Mouse (Mus musculus) MEL (cell line): ENCODE data around the gene Atxn2. TPM values are rescaled to one million over a fixed set of nuclear protein-coding genes. Genes with fewer than 3 reads are reported as not detected.

Source experiments
- DNase-seq: peaks from one replicate; pipeline ENCODE4 v3.0.0; 2011; ENCODE audit warnings: low read depth, low spot score
- H3K27ac ChIP-seq: 2 replicates; pipeline ENCODE4 v1.5.1; 2012; ENCODE audit warnings: low read depth, mild to moderate bottlenecking, control low read depth, low read length, moderate library complexity; ENCODE audit not compliant: control insufficient read depth
- H3K27me3 ChIP-seq, 2 experiments: fragments of 150-350 bp in 1 of 2; sonication (generic) in 1 of 2; 2 replicates each; pipeline ENCODE4 v1.6.1; 2012; ENCODE audit warnings: low read length in 2 of 2, mild to moderate bottlenecking in 2 of 2, improper control_type of control experiment in 1 of 2, moderate library complexity in 1 of 2; ENCODE audit not compliant: insufficient read depth in 2 of 2, control insufficient read depth in 1 of 2
- H3K36me3 ChIP-seq, 2 experiments: 2 replicates each; pipeline ENCODE4 v1.6.1; 2012 to 2014; ENCODE audit warnings: low read length in 2 of 2, improper control_type of control experiment in 1 of 2, inconsistent platforms in 1 of 2, mild to moderate bottlenecking in 1 of 2; ENCODE audit not compliant: insufficient read depth in 2 of 2, control insufficient read depth in 1 of 2
- H3K4me1 ChIP-seq, 2 experiments: fragments of 150-350 bp in 1 of 2; sonication (generic) in 1 of 2; 2 replicates each; pipeline ENCODE4 v1.6.1; 2012; ENCODE audit warnings: low read length in 2 of 2, improper control_type of control experiment in 1 of 2, mild to moderate bottlenecking in 1 of 2; ENCODE audit not compliant: insufficient read depth in 2 of 2, control insufficient read depth in 1 of 2
- H3K4me3 ChIP-seq, 2 experiments: fragments of 150-350 bp in 1 of 2; sonication (generic) in 1 of 2; 2 replicates each; pipeline ENCODE4 v1.5.1; 2012; ENCODE audit warnings: low read depth in 2 of 2, low read length in 2 of 2, mild to moderate bottlenecking in 2 of 2, moderate library complexity in 2 of 2, control low read depth in 1 of 2, improper control_type of control experiment in 1 of 2; ENCODE audit not compliant: control insufficient read depth in 1 of 2, insufficient read depth in 1 of 2
- H3K79me2 ChIP-seq: 2 replicates; pipeline ENCODE4 v1.6.1; 2012; ENCODE audit warnings: mild to moderate bottlenecking, low read length, moderate library complexity; ENCODE audit not compliant: control insufficient read depth, poor library complexity, insufficient read depth
- H3K9ac ChIP-seq: 2 replicates; pipeline ENCODE4 v1.6.1; 2012; ENCODE audit warnings: low read depth, mild to moderate bottlenecking, control low read depth, low read length, moderate library complexity; ENCODE audit not compliant: control insufficient read depth, poor library complexity, severe bottlenecking
- H3K9me3 ChIP-seq: fragments of 150-350 bp; sonication (generic); replicated peaks from 2 replicates; pipeline ENCODE4 v1.6.1; 2012; ENCODE audit warnings: mild to moderate bottlenecking, low read length, improper control_type of control experiment, moderate library complexity; ENCODE audit not compliant: insufficient read depth
- CHD2 ChIP-seq: IDR thresholded peaks from 2 replicates; pipeline ENCODE4 v1.6.1; 2011; ENCODE audit warnings: low read length, improper control_type of control experiment
- CTCF ChIP-seq, 3 experiments: IDR thresholded peaks in 2 of 3; conservative IDR thresholded peaks in 1 of 3; 2 replicates each; pipeline ENCODE4 v1.5.1; 2011 to 2012; ENCODE audit warnings: low read length in 3 of 3, low read depth in 2 of 3, mild to moderate bottlenecking in 2 of 3, improper control_type of control experiment in 1 of 3, inconsistent platforms in 1 of 3, mixed read lengths in 1 of 3, moderate library complexity in 1 of 3; ENCODE audit not compliant: control insufficient read depth in 1 of 3, insufficient read depth in 1 of 3, poor library complexity in 1 of 3, severe bottlenecking in 1 of 3
- ELF1 ChIP-seq: IDR thresholded peaks from 2 replicates; pipeline ENCODE4 v1.6.1; 2014; ENCODE audit warnings: low read depth, mild to moderate bottlenecking, inconsistent platforms, low read length, improper control_type of control experiment, moderate library complexity
- ETS1 ChIP-seq: IDR thresholded peaks from 2 replicates; pipeline ENCODE4 v1.6.1; 2012; ENCODE audit warnings: low read depth, mild to moderate bottlenecking, inconsistent platforms, low read length, improper control_type of control experiment, moderate library complexity
- GABPA ChIP-seq: IDR thresholded peaks from 2 replicates; pipeline ENCODE4 v1.6.1; 2012; ENCODE audit warnings: low read depth, mild to moderate bottlenecking, inconsistent platforms, low read length, improper control_type of control experiment, moderate library complexity
- HCFC1 ChIP-seq: IDR thresholded peaks from 2 replicates; pipeline ENCODE4 v1.6.1; 2012; ENCODE audit warnings: low read depth, mild to moderate bottlenecking, inconsistent platforms, low read length, improper control_type of control experiment, moderate library complexity
- JUND ChIP-seq: IDR thresholded peaks from 2 replicates; pipeline ENCODE4 v1.6.1; 2011; ENCODE audit warnings: low read depth, mild to moderate bottlenecking, improper control_type of control experiment, low read length
- KAT2A ChIP-seq: conservative IDR thresholded peaks from 2 replicates; pipeline ENCODE4 v1.6.1; 2012; ENCODE audit warnings: low read depth, low read length, improper control_type of control experiment, inconsistent platforms
- MAFK ChIP-seq: IDR thresholded peaks from 2 replicates; pipeline ENCODE4 v1.6.1; 2011; ENCODE audit warnings: low read depth, mild to moderate bottlenecking, low read length, improper control_type of control experiment, borderline replicate concordance
- MEF2A ChIP-seq: IDR thresholded peaks from 2 replicates; pipeline ENCODE4 v1.6.1; 2014; ENCODE audit warnings: low read depth, mild to moderate bottlenecking, inconsistent platforms, low read length, improper control_type of control experiment; ENCODE audit not compliant: poor library complexity, insufficient replicate concordance, severe bottlenecking; ENCODE audit errors: extremely low read depth
- MXI1 ChIP-seq: IDR thresholded peaks from 2 replicates; pipeline ENCODE4 v1.6.1; 2011; ENCODE audit warnings: mild to moderate bottlenecking, low read depth, low read length, improper control_type of control experiment
- POLR2A ChIP-seq, 2 experiments: IDR thresholded peaks; 2 replicates each; pipeline ENCODE4 v1.6.1; 2011 to 2012; ENCODE audit warnings: low read length in 2 of 2, mild to moderate bottlenecking in 2 of 2, control low read depth in 1 of 2, improper control_type of control experiment in 1 of 2, low read depth in 1 of 2, moderate library complexity in 1 of 2; ENCODE audit not compliant: control insufficient read depth in 1 of 2, insufficient read depth in 1 of 2, poor library complexity in 1 of 2
- SMC3 ChIP-seq: IDR thresholded peaks from 2 replicates; pipeline ENCODE4 v1.6.1; 2011; ENCODE audit warnings: low read depth, low read length, improper control_type of control experiment
- TBP ChIP-seq: IDR thresholded peaks from 2 replicates; pipeline ENCODE4 v1.8.0; 2011; ENCODE audit warnings: low read depth, low read length, improper control_type of control experiment
- UBTF ChIP-seq: IDR thresholded peaks from 2 replicates; pipeline ENCODE4 v1.6.1; 2012; ENCODE audit warnings: low read depth, mild to moderate bottlenecking, inconsistent platforms, low read length, improper control_type of control experiment, moderate library complexity, borderline replicate concordance; ENCODE audit not compliant: insufficient read depth
- ZMIZ1 ChIP-seq: IDR thresholded peaks from 2 replicates; pipeline ENCODE4 v1.6.1; 2012; ENCODE audit warnings: low read depth, mild to moderate bottlenecking, inconsistent platforms, low read length, improper control_type of control experiment, moderate library complexity
- polyA plus RNA-seq, 2 experiments: library from polyadenylated mRNA; stranded (reverse) in 1 of 2; unstranded in 1 of 2; fragments of >175 nt in 1 of 2; fragments of >200 nt in 1 of 2; gene quantifications; 2 replicates each; pipeline versions ENCODE4 v1.2.1 to v1.2.4; 2012; ENCODE audit warnings: low replicate concordance in 2 of 2, low read depth in 1 of 2; ENCODE audit not compliant: insufficient read length in 2 of 2, insufficient read depth in 1 of 2, missing spikeins in 1 of 2
- total RNA-seq: library from RNA; depleted of rRNA; stranded (reverse); fragments of 300-350 nt; gene quantifications from 2 replicates; pipeline ENCODE4 v1.2.3, GENCODE M21; 2012

Atxn2 gene
- total and polyA plus RNA-seq, 3 experiments: 16.3 to 476 (median 85.4) TPM

DNA sequence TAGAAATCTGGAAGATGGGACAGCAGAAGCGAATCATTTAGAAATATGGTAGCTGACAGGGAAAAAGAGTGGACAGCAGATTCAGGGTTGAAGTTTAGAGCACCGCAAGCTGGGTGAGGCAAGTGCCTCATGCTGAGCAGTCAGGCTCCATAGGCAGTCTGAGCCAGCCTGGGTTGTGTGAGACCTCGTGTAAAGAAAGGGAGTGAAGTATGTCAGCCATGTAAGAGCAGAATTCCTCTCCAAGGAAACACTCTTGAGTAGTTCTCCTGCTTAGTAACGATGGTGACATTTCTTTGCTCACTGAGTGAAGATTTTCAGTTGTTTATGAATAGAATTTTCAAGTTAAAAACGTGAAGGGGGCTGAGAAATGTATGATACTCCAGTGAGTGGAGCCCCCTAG is 69.0 kb downstream of the Atxn2 start:
- Histone ChIP-seq H3K27me3 (no peaks in the 10 kb centered on the region), H3K79me2 (no peaks in the 10 kb centered on the region), H3K9ac (no peak overlapping the region), H3K4me3 (no peak overlapping the region), H3K9me3 (no peaks in the 10 kb centered on the region), H3K27ac (no peak overlapping the region), H3K4me1 (no peaks in the 10 kb centered on the region), H3K36me3 (peaks cover 0 to 21% of the 10 kb centered on the region in 2 experiments; a peak in 2 of 4 replicates)
- no peak for TF ChIP-seq GABPA
- no peak for TF ChIP-seq TBP
- no peak for TF ChIP-seq SMC3
- TF ChIP-seq HCFC1: no peak
- TF ChIP-seq UBTF: no peak
- TF ChIP-seq MAFK: no peak
- no peak for TF ChIP-seq ETS1
- no peak for TF ChIP-seq CTCF (IDR thresholded peaks at IDR 0.05 in 2 of 3, conservative IDR thresholded peaks at IDR 0.05 in 1 of 3; ENCODE audit: control insufficient read depth in 1 of 3, insufficient read depth in 1 of 3, low read depth in 2 of 3, low read length in 3 of 3, poor library complexity in 1 of 3, severe bottlenecking in 1 of 3)
- DNase-seq: no peak

DNA sequence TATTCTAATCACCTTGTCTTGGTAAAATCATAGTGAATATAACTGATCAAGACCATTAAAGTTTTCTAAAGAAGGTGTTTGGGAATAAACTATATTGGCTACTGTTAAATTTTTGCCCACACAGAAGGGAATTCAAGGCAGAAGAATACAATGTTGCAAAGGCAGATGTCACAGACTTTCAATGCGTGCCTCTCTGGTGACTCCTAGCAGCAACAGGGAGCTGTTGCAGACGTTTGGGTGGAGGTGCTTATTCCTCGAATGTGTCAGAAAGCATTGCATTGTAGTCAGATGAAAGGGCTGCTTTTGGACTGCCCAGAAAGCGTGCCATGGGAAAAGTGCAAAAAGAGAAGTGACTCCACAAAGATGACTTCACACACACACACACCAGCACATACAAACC is 71.3 kb downstream of the Atxn2 start:
- no peaks in the 10 kb centered on the region for H3K27me3 ChIP-seq
- H3K4me1 ChIP-seq: no peaks in the 10 kb centered on the region
- no peak overlapping the region for H3K27ac ChIP-seq
- H3K9ac ChIP-seq: no peak overlapping the region
- DNase-seq: no peak
- peaks cover 0 to 21% of the 10 kb centered on the region in 2 experiments; a peak in 2 of 4 replicates for H3K36me3 ChIP-seq
- H3K9me3 ChIP-seq: no peaks in the 10 kb centered on the region
- TF ChIP-seq ELF1 (no peak), POLR2A (IDR thresholded peaks at IDR 0.05; ENCODE audit: control insufficient read depth in 1 of 2, insufficient read depth in 1 of 2, low read depth in 1 of 2, low read length in 2 of 2, poor library complexity in 1 of 2) (no peak), ZMIZ1 (no peak), KAT2A (no peak), JUND (no peak), SMC3 (no peak), CHD2 (no peak), MEF2A (no peak), MXI1 (no peak)
- TF ChIP-seq, all 39 proteins: peak for 0
- Histone ChIP-seq H3K4me3 (no peak overlapping the region), H3K79me2 (no peaks in the 10 kb centered on the region)
